Mouse (Mus musculus): ENCODE data around the gene Naaladl2.
A peak's percentile ranks its signal among the peaks of the same experiment; 100 is the strongest.

The Naaladl2 gene

DNA sequence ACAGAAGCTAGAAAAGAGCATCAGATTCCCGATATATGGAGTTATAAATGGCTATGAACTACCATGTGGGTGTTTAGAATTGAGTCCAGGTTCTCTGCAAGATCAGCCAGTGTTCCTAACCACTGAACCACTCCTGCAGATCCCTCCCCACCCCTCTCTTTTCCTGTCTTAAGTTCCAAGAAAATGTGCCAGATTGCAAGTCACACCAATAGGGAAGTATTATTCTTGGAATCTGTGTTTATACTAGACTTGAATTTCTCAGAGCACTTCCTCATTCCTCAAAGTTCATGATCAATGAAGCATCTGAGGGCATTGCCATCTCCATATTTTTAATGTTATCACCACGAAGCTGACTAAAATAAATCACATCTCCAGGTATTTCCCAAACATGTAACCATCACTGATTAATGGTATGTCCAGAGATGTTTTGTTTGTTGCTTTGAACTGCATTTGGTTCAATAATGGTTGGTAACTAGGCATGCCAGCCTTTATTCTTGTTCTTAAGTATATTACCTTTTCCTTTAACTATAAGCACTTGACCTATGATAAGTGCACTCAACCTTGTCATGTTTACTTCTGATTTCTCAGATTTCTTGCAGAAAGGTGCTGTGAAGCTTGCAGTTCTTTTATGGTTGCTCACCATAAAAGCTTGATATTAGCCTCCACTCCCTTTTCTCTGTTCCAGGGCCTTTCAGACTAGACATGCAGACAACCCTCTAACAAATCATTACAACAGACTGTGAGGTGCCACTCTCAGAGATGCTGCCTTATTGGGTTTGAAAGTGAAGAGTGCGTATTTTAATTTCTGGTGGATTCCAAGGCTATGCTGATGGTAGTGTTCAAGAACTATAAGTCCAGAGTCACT lies 475.8 kb downstream of the Naaladl2 start:
- DNase-seq = no peak

DNA sequence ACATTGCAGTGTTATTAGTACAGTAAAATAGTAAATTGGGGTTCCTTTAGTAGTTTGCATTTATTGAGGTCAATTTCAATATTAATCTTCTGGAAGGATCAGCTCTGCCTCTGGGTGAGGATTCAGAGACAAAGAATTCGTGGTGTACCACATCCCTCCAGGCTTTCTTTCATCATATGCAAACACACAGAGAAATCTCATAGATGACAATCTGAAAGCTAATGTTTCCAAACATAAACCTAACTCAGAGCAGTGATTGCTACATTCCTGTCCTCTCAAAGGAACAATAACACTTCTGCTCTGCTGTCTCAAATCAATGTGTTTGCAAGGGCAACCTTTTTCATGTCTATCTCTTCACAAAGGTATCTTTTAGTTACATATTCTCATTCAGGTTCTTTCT lies 478.7 kb downstream of the Naaladl2 start:
- no peak for DNase-seq

- DNase-seq = no peak
Observed at GRCm38 (mm10) chr3:24663749-24664148, 480.3 kb downstream of the Naaladl2 start.

- no peak for DNase-seq
Observed at GRCm38 (mm10) chr3:24630032-24630431, 514.0 kb downstream of the Naaladl2 start.

DNA sequence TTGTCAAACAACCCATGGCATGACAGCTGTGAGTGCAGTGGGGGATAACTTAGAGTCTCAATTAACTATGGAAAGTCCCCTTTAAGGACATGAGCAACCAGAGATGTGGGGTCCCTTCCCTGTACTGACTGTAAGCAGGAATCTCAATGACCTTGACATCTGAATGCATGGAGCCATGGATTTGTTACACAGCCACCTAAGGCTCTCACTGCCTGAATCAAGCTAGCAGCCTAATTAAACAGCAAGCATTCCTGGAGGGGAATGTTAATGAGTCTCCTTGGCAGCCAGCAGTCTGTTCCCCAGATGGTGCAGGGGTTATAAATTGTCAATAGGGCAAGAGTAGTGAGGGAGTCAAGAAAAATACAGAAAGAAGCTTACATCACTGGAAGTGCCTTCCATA lies 538.6 kb downstream of the Naaladl2 start:
- DNase-seq = peak; percentile 12 to 32

DNA sequence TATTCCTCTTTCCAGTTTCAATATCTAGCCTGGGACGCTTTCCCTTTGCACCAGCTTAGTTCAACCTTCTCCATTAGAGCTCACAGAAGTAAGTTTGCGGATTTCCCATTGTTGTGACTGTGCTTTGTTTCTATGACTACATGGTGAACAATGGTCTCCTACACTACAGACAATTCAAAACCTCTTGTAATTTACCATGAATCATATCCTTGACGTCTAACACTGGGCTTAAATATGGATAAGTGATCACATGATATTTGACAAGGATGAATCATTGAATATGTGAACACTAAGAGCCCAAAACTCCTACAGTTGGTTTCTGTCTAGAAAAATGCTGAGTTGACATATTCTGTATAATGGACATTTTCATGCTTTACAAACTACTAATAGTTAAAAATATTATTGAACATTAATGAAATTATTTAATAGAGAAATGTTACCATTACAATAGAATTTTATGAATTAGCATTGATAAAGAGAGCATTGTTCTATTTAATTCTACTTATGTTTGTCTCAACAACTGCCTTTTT lies 539.2 kb downstream of the Naaladl2 start:
- no peak for DNase-seq

DNA sequence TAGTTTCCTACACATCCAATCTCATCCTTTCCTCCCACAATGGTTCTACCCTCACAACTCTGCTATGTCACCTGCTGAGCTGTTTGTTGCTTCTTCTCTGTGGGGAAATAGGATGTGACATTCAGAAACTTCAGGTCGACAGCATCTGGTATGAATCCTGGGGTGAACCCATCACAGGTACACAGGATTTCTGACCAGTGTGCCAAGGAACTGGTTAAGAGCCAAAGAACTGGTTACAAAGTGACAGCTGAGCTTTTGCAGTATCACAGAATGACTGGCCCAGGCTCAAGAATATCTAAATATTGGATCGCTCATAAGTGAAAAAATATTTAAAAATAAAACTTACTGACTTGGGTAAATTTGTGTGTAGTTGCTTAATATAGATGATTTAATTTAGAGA lies 548.6 kb downstream of the Naaladl2 start:
- DNase-seq = peak in 1 of 2 experiments; percentile 8

DNA sequence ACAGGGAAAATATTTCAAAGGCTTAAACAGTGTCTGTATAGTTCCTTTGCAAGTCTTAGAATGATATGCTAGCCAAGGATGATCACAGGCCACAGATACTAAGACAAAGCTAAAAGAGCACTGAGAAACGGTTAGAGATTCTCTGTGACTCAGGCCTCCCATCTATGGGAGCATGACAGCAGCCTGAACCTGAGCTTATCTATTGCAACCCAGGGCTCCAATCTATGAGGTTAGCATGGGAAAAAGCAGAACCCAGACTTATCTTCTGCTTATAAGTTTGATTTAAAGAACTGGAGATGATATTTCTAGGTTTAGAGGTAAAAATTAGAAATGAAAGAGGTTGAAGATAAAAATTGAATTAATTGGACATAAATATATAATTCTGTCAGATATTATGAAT lies 587.4 kb downstream of the Naaladl2 start:
- DNase-seq = no peak

GRCm38 (mm10) chr3:24553701-24554100 lies 590.4 kb downstream of the Naaladl2 start:
- DNase-seq = no peak

DNA sequence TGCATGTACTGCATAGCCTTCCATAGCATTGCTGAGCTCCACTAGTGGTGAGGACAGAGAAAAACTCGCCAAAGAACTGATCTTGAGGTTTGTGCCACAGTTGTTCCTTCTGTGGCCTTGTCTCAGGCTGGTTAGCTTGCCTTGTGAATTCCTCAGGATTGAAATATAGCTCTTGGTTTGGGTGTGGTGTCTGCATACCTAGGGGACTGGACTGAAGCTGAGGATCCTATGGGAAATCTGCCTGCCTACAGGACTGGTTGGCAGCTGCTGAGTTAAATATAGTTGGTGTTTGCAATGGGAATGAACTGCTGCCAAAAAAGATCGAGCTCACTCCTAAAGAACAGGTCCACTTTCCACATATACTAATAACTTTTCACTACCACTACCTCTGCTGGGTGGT lies 591.4 kb downstream of the Naaladl2 start:
- DNase-seq = no peak

DNA sequence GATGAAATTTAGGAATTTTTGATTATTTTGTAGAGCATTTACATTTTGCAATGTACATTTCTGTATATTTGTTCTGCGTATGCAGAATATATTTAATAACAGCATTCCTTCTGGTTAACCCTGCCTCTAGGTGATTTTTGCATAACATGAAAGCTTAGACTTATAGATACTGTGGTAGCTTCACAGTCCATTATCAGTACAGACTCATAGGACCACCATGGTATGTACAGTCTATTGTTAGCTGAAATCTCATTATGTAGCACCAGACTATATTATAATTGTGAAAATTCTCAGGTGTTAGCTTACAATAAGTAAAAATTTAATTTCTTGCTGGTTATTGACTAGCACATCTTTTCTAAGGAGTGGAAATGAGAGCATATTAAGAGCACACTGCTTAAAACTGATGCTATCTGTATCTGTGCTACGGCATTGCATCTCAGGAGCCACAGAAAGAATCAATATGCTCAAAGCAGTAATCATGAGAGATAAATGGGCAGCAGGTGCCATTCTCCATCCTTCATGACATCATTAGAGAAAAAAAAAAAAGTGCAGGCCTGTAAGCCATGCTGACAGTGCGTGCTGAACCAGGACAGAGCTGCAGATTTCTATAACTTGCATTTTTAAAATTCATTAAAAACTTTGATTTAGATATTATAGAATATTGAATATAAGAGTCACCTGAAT lies 610.1 kb downstream of the Naaladl2 start:
- DNase-seq = no peak

DNA sequence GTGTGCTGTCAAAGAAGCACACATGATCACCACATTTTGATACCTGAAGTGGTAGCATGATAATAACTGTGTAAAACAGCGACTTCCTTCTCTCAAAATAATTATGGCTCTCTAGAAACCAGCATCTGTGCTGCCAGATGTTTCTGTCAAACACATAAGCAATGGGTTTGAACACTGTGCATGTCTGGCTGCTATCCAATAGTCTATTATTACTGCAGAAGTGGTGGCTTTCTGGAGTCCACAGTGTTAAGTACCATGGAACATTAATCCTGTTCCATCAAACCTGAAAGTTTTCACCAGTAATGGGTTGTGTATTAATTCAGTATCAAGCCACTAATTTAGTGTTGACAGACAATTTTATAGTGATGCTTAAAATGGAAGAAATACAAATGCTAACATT lies 629.1 kb downstream of the Naaladl2 start:
- no peak for DNase-seq

GRCm38 (mm10) chr3:24486456-24487112 lies 657.5 kb downstream of the Naaladl2 start:
- DNase-seq = peak in 1 of 2 experiments; percentile 7

DNA sequence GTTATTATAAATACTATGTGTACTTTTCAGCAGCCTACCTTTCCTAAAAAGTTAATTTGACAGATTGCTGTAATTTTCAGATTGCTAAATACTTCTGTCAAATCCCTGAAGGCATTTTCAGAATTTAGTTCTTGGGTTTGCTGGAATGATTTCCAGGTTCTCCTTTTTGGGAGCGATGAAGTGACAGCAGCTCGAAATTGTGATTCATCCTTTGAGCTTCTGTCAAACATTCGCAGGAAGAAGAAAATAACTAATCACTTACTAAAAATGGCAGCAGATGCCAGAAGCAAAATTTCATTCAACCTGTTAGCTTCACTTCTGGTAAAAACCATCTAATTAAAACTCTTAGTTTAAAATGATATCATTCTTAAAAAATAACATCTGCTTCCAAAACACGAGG lies 680.1 kb downstream of the Naaladl2 start:
- DNase-seq = no peak

DNA sequence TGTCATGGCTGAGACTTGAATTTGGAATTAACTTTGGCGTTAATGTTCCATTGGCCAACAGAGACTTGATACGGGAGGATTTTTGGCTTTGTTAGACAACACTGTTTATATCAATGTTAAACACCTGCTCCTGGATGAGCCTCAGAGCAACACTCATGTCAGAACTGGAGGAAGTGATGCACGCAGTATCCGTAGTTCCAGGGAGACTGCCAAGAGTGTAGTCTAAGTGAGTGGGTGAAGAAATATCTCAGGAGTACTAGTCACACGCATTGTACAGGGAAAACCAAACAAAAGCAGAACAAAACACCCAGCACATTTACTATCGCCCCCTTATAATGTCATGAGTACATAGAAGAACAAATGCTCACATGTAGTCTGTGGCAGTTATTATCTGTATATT lies 703.4 kb downstream of the Naaladl2 start:
- DNase-seq = no peak

DNA sequence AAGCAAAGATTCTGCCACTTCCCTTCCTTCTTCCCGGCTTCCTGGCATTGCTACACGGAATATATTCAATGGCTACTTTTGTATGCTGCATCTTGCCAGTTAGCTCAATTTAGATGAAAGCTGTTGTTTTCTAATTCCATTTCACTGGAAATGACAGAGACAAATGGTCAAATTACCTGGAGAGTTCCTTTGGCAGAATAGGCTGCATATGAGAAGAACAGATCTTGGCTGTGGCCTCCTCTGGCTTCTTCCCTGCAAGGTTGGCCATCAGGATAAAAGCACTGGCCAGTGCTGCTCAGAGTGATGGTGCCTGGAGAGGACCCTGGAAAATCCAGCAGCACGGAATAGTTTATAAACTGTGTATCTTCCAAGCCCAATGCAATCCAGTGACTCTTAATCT lies 711.3 kb downstream of the Naaladl2 start:
- DNase-seq = no peak

DNA sequence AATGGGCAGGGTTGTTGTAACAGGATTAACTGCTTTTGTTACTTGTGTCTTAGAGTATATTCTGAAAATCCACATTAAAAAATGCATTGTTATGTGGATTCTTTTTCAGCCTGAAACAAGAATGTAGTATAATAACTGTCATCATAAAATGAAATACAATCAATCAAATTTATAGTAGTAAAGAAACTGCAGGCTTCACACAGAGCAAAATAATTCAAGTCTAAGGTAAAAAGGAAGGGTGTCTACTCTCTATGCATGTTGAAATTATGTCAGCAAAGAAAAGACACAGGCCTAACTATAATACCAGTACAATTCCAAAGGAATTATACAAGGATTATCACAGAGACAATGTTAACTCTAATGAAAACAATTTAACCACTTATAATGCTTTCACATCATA lies 752.3 kb downstream of the Naaladl2 start:
- DNase-seq = no peak

DNA sequence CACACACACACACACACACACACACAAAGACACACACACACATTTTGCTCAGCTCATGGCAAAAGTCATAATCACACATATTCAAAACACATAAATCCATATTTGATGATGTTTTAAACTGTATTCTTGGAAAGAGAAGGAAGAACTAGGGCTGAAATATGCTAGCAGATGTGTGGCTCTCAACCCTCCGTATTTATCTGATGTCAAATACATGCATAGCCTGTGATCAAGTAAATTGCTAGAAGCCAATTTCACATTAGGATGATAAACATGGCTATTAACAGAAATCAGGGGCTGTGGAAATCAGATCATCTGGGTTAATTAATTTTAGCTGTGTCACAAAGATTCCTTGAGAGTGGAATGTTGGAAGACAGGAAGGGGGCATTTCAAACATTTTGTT lies 752.8 kb downstream of the Naaladl2 start:
- no peak for DNase-seq

DNA sequence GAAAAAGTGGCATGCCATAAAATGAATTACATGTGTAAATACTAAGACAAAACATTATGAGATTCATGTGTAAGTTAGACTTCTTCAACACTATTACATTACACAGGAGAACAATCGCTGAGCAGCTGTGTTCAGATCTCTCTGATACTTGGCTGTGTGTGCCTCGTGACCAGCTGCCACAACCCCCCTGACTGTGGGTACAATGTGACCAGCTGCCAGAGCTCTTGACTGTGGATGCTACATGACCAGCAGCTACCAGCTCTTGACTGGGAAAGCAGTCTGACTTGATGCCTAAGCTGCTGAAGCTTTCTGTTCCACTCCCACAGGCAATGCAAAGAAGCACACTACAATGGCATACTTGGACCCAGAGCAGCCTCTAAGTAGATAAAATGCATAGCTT lies 789.1 kb downstream of the Naaladl2 start:
- DNase-seq = no peak

GRCm38 (mm10) chr3:24321489-24322405 lies 822.3 kb downstream of the Naaladl2 start:
- DNase-seq = peak; percentile 26 to 59

- no peak for DNase-seq
Observed at GRCm38 (mm10) chr3:24314658-24315297, 829.3 kb downstream of the Naaladl2 start.

DNA sequence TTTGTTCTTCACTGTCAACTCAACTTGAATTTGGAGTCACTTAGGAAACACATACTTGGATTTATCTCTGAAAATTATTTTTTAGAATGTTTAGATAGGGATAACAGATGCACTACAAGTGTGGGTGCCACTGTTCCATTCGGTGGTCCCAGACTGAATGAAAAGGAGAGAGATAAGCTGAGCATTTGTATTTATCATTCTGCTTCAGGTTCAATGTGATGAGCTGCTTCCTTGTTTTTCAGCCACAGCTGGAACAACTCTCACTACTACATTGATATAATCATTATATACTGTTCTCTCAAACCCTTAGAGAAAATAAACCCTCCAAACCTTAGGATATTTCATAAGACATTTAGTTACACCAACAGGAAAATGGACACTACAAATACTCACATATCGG lies 918.6 kb downstream of the Naaladl2 start:
- no peak for DNase-seq

Measured in kidney, postnatal 36 days (tissue).